Mouse (Mus musculus): ENCODE data around the gene Ciz1.

DNA sequence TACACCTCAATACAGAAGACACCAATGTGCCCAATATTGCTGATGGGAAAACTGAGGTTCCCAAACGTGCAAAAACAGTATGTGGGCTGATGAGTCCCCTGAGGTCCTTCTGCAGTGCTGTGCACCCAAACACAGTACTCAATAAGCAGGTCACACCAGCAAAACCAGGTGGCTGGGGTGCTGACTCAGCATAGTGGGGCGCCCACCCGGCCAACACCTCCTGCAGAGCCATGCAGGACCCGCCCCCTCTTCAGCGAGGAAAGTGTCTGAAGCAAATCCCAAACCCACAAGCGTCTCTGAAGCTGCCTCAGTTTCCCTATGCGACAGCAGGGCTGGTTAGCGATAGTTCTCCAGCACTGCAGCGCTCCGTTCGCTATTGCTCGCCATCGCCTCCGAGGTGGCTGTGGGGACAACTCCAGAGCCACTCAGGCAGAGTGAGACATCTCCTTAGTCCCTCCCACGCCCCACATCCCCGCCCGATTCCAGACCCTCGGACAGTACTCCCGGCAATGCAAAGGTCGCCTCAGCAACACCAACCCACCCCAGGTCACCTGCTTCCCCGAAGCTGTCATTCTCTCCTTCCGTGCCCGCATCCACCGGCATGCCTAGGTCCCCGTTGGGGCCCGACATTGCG, 29.1 kb downstream of the Ciz1 start:
- TF ChIP-seq EP300 (IDR thresholded peaks at IDR 0.05; ENCODE audit: insufficient read depth, low read depth, low read length) (no peak), CTCF (IDR thresholded peaks at IDR 0.05; ENCODE audit: low read depth, low read length) (no peak), POLR2A (IDR thresholded peaks at IDR 0.05; ENCODE audit: insufficient read depth, low read length) (no peak)
